Mouse (Mus musculus) retina, postnatal 7 days (tissue): Measurements from ENCODE around the gene Litaf.
"Not testable (repeated sequence)": the region's sequence is repeated elsewhere in the genome, so short reads cannot be mapped to it uniquely, and the experiment has no call there.

ENCODE experiments used
- DNase-seq: peaks from one replicate; pipeline ENCODE4 v3.0.0-alpha.2; 2012; ENCODE audit warnings: low read depth, low spot score

Gene Litaf

GRCm38 (mm10) chr16:11022113-11022489 lies 43.9 kb downstream of the Litaf start:
- DNase-seq: no peak

GRCm38 (mm10) chr16:11021403-11022112 lies 44.4 kb downstream of the Litaf start:
- no peak for DNase-seq

GRCm38 (mm10) chr16:11017807-11018595 lies 48.0 kb downstream of the Litaf start:
- DNase-seq: no peak

GRCm38 (mm10) chr16:11016353-11016752 lies 49.6 kb downstream of the Litaf start:
- no peak for DNase-seq

- no peak for DNase-seq
Measured at GRCm38 (mm10) chr16:11014407-11014806, 51.5 kb downstream of the Litaf start.

- DNase-seq: not testable (repeated sequence)
Measured at GRCm38 (mm10) chr16:11013464-11014147, 52.4 kb downstream of the Litaf start.

- DNase-seq: no peak
Measured at GRCm38 (mm10) chr16:11012571-11013463, 53.1 kb downstream of the Litaf start.

- no peak for DNase-seq
Measured at GRCm38 (mm10) chr16:11011939-11012338, 54.0 kb downstream of the Litaf start.

GRCm38 (mm10) chr16:11011206-11011605 lies 54.8 kb downstream of the Litaf start:
- DNase-seq: no peak

GRCm38 (mm10) chr16:11010270-11010669 lies 55.7 kb downstream of the Litaf start:
- no peak for DNase-seq

- no peak for DNase-seq
Measured at GRCm38 (mm10) chr16:11008162-11008991, 57.6 kb downstream of the Litaf start.

- no peak for DNase-seq
Measured at GRCm38 (mm10) chr16:11006100-11006499, 59.9 kb downstream of the Litaf start.

- no peak for DNase-seq
Measured at GRCm38 (mm10) chr16:11001703-11002659, 64.0 kb downstream of the Litaf start.

- no peak for DNase-seq
Measured at GRCm38 (mm10) chr16:10999809-11000208, 66.1 kb downstream of the Litaf start.

GRCm38 (mm10) chr16:10998224-10998623 lies 67.7 kb downstream of the Litaf start:
- no peak for DNase-seq

GRCm38 (mm10) chr16:10996576-10996975 lies 69.4 kb downstream of the Litaf start:
- no peak for DNase-seq

GRCm38 (mm10) chr16:10993032-10993744 lies 72.8 kb downstream of the Litaf start:
- DNase-seq: peak; percentile 84
